Mouse (Mus musculus): ENCODE measurements at regions not wholly inside any gene's neighbourhood (a gene's known extent, or its start where the extent isn't known, plus 50 kb on each side); places are given as distances from the start of the nearest gene placed in this dataset.

GRCm38 (mm10) chr8:89171561-89171960, 127.6 kb upstream of the Sall1 start:
- no peak for ATAC-seq (replicated peaks; ENCODE audit: low FRiP score, low TSS enrichment, poor library complexity, severe bottlenecking)

- no peak for ATAC-seq (replicated peaks; ENCODE audit: low FRiP score, low TSS enrichment, poor library complexity, severe bottlenecking)
Measured at GRCm38 (mm10) chr8:89169484-89169883, 125.5 kb upstream of the Sall1 start.

DNA sequence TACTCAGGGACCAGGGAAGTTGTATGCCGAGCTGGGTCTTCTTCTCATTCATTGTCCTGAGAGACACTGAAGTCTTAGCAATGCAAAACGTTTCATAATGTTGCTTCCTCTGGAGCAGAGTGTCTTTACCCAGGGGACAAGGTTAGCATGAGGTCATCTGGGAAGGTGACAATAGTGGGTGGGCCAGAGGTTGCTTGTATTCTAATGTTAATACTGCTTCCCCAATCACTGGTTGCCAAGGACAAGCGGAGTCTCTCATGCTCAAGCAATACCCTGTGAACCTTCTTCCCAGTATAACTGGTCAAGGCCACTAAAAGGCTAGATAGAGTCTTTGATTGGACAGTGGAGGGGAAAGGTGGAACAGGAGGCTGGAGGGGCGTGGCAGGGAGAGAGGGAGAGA, 123.1 kb upstream of the Sall1 start:
- no peak for ATAC-seq (replicated peaks; ENCODE audit: low FRiP score, low TSS enrichment, poor library complexity, severe bottlenecking)

DNA sequence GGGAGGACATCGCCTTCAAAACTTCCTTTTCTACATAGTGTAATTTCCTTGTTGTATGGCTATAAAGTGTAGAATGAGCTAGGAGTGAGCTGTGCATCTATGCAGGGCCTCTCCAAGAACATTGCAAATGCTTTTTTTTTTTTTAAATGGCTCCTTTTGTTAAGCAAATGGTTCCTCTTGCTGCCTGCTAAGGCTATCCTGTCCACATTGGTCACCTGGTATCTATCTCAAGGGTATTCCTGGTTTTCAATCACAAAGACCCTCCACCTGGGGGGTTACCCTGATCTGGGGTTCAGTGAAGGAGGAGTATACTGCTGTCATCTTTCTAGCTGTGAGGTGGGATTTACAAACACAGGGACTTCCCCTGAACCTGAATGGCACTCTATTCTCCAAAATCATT, 112.9 kb upstream of the Sall1 start:
- ATAC-seq (replicated peaks; ENCODE audit: low FRiP score, low TSS enrichment, poor library complexity, severe bottlenecking) = no peak

DNA sequence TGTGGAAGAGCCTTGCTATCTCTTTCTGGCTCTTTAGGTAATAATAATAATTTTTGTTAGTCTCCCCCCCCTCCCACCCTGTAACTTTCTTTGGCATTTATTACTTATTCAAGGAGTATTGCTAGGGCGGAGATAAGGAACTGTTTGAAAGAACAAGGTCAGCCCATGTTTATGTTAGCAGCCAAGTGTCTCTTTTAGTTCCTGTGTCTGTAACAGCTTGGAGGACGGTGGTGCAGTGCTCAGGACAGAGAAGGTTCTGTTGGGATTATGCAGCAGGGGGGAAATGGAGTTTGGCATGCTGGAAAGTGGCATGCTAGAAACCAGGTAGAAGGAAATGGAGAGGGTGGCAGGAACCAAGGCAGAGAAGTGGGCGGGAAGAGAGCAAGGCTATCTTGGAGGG, 109.6 kb upstream of the Sall1 start:
- no peak for ATAC-seq (replicated peaks; ENCODE audit: low FRiP score, low TSS enrichment, poor library complexity, severe bottlenecking)

DNA sequence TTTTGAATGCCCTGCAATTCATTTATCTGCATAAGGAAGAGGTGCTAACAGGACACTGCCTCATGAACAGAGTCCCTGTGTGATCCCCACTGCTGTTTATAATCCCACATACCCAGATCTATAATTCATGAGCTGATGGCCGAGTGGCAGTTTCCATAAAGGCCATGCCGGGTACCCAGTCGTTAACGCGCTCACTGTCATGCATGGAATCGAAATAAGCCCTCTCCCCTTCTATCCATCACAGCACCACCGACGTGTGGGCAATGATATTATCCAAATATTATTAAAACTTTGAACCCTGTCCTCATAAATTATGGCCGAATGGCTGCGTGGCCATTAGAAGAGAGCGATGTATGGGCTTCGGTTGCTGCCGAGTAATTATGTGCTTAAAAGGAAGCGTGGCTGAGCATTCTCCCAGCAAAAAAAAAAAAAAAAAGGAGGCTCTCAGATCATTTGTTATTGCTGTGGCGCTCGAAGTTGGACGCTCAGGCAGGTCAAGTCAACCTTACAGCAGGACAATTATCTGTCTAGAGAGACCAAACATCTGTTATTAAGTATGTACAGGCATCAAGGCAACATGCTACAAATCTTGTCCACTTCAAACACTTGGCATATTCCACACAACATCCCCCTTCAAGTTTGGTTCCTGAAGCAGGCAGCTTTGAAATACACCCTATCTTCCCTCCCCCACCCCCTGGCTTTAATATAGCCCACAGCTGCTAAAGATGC, 109.1 kb upstream of the Sall1 start:
- no peak for ATAC-seq (replicated peaks; ENCODE audit: low FRiP score, low TSS enrichment, poor library complexity, severe bottlenecking)

- no peak for ATAC-seq (replicated peaks; ENCODE audit: low FRiP score, low TSS enrichment, poor library complexity, severe bottlenecking)
Measured at GRCm38 (mm10) chr8:89152331-89152730, 108.4 kb upstream of the Sall1 start.

- no peak for ATAC-seq (replicated peaks; ENCODE audit: low FRiP score, low TSS enrichment, poor library complexity, severe bottlenecking)
Measured at GRCm38 (mm10) chr8:89150952-89151351, 107.0 kb upstream of the Sall1 start.

DNA sequence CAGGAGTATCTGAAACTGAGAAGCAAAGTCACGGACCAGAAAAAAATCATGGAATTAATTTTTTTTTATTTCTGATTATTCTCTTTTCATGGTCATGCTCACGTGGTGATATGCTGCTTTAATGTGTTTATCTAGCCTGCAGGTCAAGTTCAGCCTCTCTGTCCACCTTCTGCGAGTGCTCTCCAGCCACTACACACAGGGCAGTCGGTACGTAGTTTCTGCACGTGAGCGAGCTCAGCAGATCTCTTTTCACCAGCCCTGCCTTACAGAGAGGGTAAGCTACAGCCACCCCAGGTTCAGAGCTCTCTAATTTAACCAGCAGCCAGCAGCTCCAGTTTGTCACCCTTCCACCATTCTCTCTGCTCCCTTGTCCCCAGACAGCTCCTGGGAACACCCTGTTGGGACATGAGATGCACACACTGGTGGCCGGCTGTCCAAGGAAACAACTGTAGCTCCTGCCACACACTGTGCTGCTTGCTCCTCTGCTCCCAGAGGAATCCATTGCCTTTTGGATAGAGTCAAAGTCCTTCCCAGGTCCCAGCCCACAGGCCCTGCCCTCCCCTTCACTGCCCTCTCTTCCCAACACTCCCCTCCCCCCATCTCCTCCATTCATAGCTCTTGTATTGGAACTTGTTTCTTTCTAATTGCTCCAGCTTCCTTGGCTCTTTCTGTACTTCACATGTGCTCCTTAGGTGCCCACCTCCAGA, 97.7 kb upstream of the Sall1 start:
- ATAC-seq (replicated peaks; ENCODE audit: low FRiP score, low TSS enrichment, poor library complexity, severe bottlenecking) = no peak

GRCm38 (mm10) chr8:89139876-89140275, 95.9 kb upstream of the Sall1 start:
- no peak for ATAC-seq (replicated peaks; ENCODE audit: low FRiP score, low TSS enrichment, poor library complexity, severe bottlenecking)

- no peak for ATAC-seq (replicated peaks; ENCODE audit: low FRiP score, low TSS enrichment, poor library complexity, severe bottlenecking)
Measured at GRCm38 (mm10) chr8:89138416-89139125, 94.6 kb upstream of the Sall1 start.

DNA sequence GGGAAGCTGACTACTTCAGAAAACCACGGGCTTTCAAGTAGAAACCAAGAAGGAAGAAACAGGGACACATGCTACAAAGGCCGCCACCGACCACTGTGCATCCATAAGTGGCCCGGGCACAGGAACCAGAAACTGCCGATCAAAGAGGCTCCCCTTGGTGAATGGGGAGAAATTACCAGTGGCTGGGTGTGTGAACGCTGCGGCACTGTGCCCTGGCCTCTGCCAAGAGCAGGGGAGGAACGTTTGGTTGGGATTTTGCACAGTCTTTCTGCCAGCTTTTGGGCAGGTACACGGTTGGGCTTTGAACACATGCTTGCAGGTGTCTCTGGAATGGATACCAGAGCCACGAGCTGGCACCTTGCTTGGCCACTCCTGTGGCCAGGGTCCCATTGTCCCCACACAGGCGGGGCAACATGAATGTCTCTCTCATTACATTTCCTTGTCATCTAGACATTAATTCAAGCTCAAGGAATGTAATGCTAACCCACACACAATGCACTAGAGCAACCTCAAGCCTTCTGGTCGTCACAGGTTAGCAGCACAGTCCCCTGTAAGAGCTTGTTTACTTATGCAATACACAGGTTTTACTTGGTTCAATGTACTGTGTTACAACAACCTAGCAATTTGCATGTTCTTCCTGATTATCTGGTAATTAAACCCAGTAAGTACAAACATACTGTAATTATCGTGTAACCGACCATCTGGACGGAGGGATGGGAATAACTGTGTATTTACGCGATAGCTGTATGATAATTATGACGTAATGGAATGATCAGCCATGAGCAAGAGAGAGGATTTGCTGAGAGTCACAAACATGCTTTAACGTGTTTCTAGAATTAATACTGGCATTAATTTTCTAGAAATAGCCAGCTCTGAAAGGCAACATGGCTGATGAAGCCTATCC, 90.9 kb upstream of the Sall1 start:
- no peak for ATAC-seq (replicated peaks; ENCODE audit: low FRiP score, low TSS enrichment, poor library complexity, severe bottlenecking)

DNA sequence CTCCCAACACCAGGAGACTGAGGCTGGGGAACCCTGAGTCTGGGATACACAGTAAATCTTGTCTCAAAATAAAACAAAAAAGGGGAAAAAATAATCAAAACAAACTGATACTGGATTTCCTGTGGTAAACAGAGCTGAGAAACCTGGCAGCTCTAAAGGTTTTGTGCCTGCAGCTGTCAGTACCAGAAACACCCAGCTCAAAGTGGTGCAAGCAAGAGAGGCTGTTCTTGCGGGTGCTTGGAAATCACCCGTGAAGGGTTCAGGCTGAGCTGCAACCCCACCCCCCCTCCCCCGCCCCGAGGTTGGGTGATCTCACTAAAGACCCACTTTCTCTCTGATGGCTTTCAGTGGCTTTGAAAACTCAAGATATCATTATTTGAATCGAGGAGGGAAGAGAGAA, 90.1 kb upstream of the Sall1 start:
- no peak for ATAC-seq (replicated peaks; ENCODE audit: low FRiP score, low TSS enrichment, poor library complexity, severe bottlenecking)

DNA sequence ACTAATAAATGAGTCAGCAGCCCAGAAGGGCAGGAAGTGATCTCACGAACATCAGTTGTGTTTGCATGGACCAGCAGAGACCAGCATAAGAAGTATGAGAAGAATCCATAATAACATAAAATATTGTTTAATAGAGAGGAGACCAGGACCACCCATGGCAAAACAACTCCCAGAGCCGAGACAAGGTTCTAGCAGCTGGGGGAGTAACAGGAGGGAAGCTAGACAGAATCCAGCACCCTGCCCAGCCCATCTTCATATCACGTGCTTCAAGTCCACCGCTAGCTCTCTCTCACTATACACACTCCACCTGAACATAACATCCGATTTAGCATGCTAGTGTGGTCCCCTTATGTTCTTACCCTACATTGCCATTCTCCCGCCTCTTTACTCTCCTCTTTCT, 77.1 kb upstream of the Sall1 start:
- no peak for ATAC-seq (replicated peaks; ENCODE audit: low FRiP score, low TSS enrichment, poor library complexity, severe bottlenecking)

- no peak for ATAC-seq (replicated peaks; ENCODE audit: low FRiP score, low TSS enrichment, poor library complexity, severe bottlenecking)
Measured at GRCm38 (mm10) chr8:89107895-89108660, 64.1 kb upstream of the Sall1 start.

- no peak for ATAC-seq (replicated peaks; ENCODE audit: low FRiP score, low TSS enrichment, poor library complexity, severe bottlenecking)
Measured at GRCm38 (mm10) chr8:89106346-89106745, 62.4 kb upstream of the Sall1 start.

GRCm38 (mm10) chr8:89097396-89097795, 53.4 kb upstream of the Sall1 start:
- no peak for ATAC-seq (replicated peaks; ENCODE audit: low FRiP score, low TSS enrichment, poor library complexity, severe bottlenecking)

Measured in megakaryocyte-erythroid progenitor cell, adult 5-6 weeks (primary cell).